ENCODE assay signal across 16 mouse cellular contexts in genomic region chr13:112120346-112120745, GRCm38 (mm10).
DNase-seq lines count a peak whose midpoint lies in the region; ATAC-seq lines count a peak whose summit lies in the region.
"Had no signal": no experiment of that assay in that cellular context is flagged by ENCODE, and none has a peak within 500 bp of the region (broad histone marks: within the 10 kb centered on the region; RNA-seq: fewer than 3 reads in every experiment).

No protein-coding gene starts in this region.

- H3K9ac ChIP-seq in forebrain, embryonic 15.5 days (replicated peaks), result no peak overlapping the region
- no peak overlapping the region for H3K9ac ChIP-seq in forebrain, embryonic 11.5 days (ENCODE audit: low read length)
- no peak overlapping the region for H3K9ac ChIP-seq in heart, embryonic 13.5 days
- no peak overlapping the region for H3K9ac ChIP-seq in limb, embryonic 12.5 days (replicated peaks)
- H3K9ac ChIP-seq: liver, embryonic 14.5 days had no signal

- no peak overlapping the region for H3K4me2 ChIP-seq in forebrain, embryonic 15.5 days (replicated peaks)
- no peak overlapping the region for H3K4me2 ChIP-seq in forebrain, embryonic 11.5 days (ENCODE audit: low read depth, low read length, severe bottlenecking)
- H3K4me2 ChIP-seq in heart, embryonic 13.5 days, result no peak overlapping the region
- H3K4me2 ChIP-seq in limb, embryonic 12.5 days, result 0 out of 2 replicates have a peak overlapping the region, but pooled peaks have one; percentile 11

- H3K9me3 ChIP-seq in forebrain, embryonic 15.5 days, result no peaks in the 10 kb centered on the region
- H3K9me3 ChIP-seq in forebrain, embryonic 11.5 days (ENCODE audit: control insufficient read depth, low read length), result no peaks in the 10 kb centered on the region
- no peaks in the 10 kb centered on the region for H3K9me3 ChIP-seq in heart, embryonic 13.5 days
- no peaks in the 10 kb centered on the region for H3K9me3 ChIP-seq in limb, embryonic 12.5 days
- no peaks in the 10 kb centered on the region for H3K9me3 ChIP-seq in limb, embryonic 10.5 days (replicated peaks)

- H3K4me1 ChIP-seq in forebrain, embryonic 15.5 days, result peaks cover 31% of the 10 kb centered on the region
- no peaks in the 10 kb centered on the region for H3K4me1 ChIP-seq in forebrain, embryonic 11.5 days (replicated peaks; ENCODE audit: control insufficient read depth, insufficient read depth, low read length)
- peaks cover 49% of the 10 kb centered on the region for H3K4me1 ChIP-seq in heart, embryonic 13.5 days
- peaks cover 40% of the 10 kb centered on the region for H3K4me1 ChIP-seq in limb, embryonic 12.5 days (replicated peaks)
- H3K4me1 ChIP-seq in limb, embryonic 10.5 days, result peaks cover 8% of the 10 kb centered on the region; the same call in 1 of the 2 replicates

- ATAC-seq in forebrain, embryonic 15.5 days (replicated peaks), result no peak
- no peak for ATAC-seq in forebrain, embryonic 11.5 days (replicated peaks; ENCODE audit: low FRiP score)
- no peak for ATAC-seq in heart, embryonic 13.5 days (ENCODE audit: extremely low read depth, insufficient number of reproducible peaks, low FRiP score, low TSS enrichment)
- ATAC-seq in limb, embryonic 12.5 days (ENCODE audit: insufficient number of reproducible peaks, insufficient read depth, low FRiP score, low TSS enrichment, low read depth), result no peak
- ATAC-seq: lung, postnatal 0 days had no signal

- H3K36me3 ChIP-seq in forebrain, embryonic 15.5 days, result no peaks in the 10 kb centered on the region
- H3K36me3 ChIP-seq in forebrain, embryonic 11.5 days (ENCODE audit: control insufficient read depth, insufficient read depth, low read length), result no peaks in the 10 kb centered on the region
- no peaks in the 10 kb centered on the region for H3K36me3 ChIP-seq in heart, embryonic 13.5 days
- H3K36me3 ChIP-seq in limb, embryonic 12.5 days, result no peaks in the 10 kb centered on the region
- no peaks in the 10 kb centered on the region for H3K36me3 ChIP-seq in limb, embryonic 10.5 days

- no peak for DNase-seq in forebrain, embryonic 11.5 days (ENCODE audit: low spot score)
- DNase-seq in heart, adult 9 months (ENCODE audit: low spot score in 2 of 2), result no peak
- no peak for DNase-seq in limb, embryonic 10.5 days (ENCODE audit: low spot score)
- no peak for DNase-seq in spleen, adult 12 weeks (ENCODE audit: low spot score)
- DNase-seq: adrenal gland, adult 8-10 months; cerebellum, adult 18-20 months; retina, postnatal 1 day; thymus, postnatal 36 days had no signal

- H3K4me3 ChIP-seq in forebrain, embryonic 15.5 days, result no peak overlapping the region
- no peak overlapping the region for H3K4me3 ChIP-seq in forebrain, embryonic 11.5 days (ENCODE audit: low read depth, low read length)
- no peak overlapping the region for H3K4me3 ChIP-seq in heart, embryonic 13.5 days
- no peak overlapping the region for H3K4me3 ChIP-seq in limb, embryonic 12.5 days (replicated peaks)
- no peak overlapping the region for H3K4me3 ChIP-seq in limb, embryonic 10.5 days
- H3K4me3 ChIP-seq: left cerebral cortex, adult 2 months; myocyte had no signal

- H3K27me3 ChIP-seq in forebrain, embryonic 15.5 days, result peaks cover 11% of the 10 kb centered on the region; the same call in 1 of the 2 replicates
- no peaks in the 10 kb centered on the region for H3K27me3 ChIP-seq in forebrain, embryonic 11.5 days (ENCODE audit: control insufficient read depth, insufficient read depth, low read length)
- no peaks in the 10 kb centered on the region for H3K27me3 ChIP-seq in heart, embryonic 13.5 days (replicated peaks)
- H3K27me3 ChIP-seq in limb, embryonic 12.5 days, result no peaks in the 10 kb centered on the region; the same call in 1 of the 2 replicates
- H3K27me3 ChIP-seq in limb, embryonic 10.5 days (ENCODE audit: low read depth, poor library complexity, severe bottlenecking), result no peaks in the 10 kb centered on the region
- H3K27me3 ChIP-seq: CH12.LX had no signal

- 0 out of 2 replicates have a peak overlapping the region, but pooled peaks have one; percentile 18 for H3K27ac ChIP-seq in forebrain, embryonic 15.5 days (replicated peaks)
- no peak overlapping the region for H3K27ac ChIP-seq in forebrain, embryonic 11.5 days (ENCODE audit: low read depth, low read length)
- peak overlapping the region; percentile 76 for H3K27ac ChIP-seq in heart, embryonic 13.5 days (replicated peaks)
- H3K27ac ChIP-seq in limb, embryonic 12.5 days, result no peak overlapping the region
- H3K27ac ChIP-seq in limb, embryonic 10.5 days, result no peak overlapping the region
- H3K27ac ChIP-seq: left cerebral cortex, adult 2 months; liver, embryonic 14.5 days had no signal

- WGBS in forebrain, embryonic 15.5 days, result 44% methylated on average over 4 of the region's 4 CpGs
- 62% methylated on average over 4 of the region's 4 CpGs for WGBS in forebrain, embryonic 11.5 days
- 61% methylated on average over 4 of the region's 4 CpGs for WGBS in heart, embryonic 13.5 days
- WGBS in limb, embryonic 12.5 days, result 60% methylated on average over 4 of the region's 4 CpGs
- 77% methylated on average over 4 of the region's 4 CpGs for WGBS in limb, embryonic 10.5 days

Comparison
In these comparisons a context has a peak if more than half of its experiments do, and no peak if none do; other contexts are left out.
1. H3K27ac ChIP-seq: peak in forebrain, embryonic 15.5 days (single experiment) and heart, embryonic 13.5 days (single experiment); none in forebrain, embryonic 11.5 days (single experiment), limb, embryonic 12.5 days (single experiment) and limb, embryonic 10.5 days (single experiment).